Mouse (Mus musculus) small intestine, adult 2 months (tissue): ENCODE measurements around the gene Nck2.

Source experiments
- CTCF ChIP-seq: fragments of 200-500 bp; IDR thresholded peaks from 2 replicates; pipeline ENCODE4 v1.5.1; 2012; ENCODE audit warnings: low read depth, mild to moderate bottlenecking, control low read depth, inconsistent platforms, low read length, moderate library complexity, mixed read lengths; ENCODE audit not compliant: insufficient replicate concordance, insufficient read length; ENCODE audit errors: extremely low read depth
- POLR2A ChIP-seq: fragments of 200-500 bp; IDR thresholded peaks from 2 replicates; pipeline ENCODE4 v1.6.1; 2012; ENCODE audit warnings: low read depth, mild to moderate bottlenecking, control low read depth, inconsistent platforms, low read length, moderate library complexity

GRCm38 (mm10) chr1:43422969-43423748 lies 21.2 kb upstream of the Nck2 start:
- TF ChIP-seq CTCF (no peak), POLR2A (no peak)
